Mouse (Mus musculus) spleen, adult 2 months (tissue): Measurements from ENCODE around the gene Hmcn1.

Experiments used
- CTCF ChIP-seq: fragments of 200-500 bp; IDR thresholded peaks from 2 replicates; pipeline ENCODE4 v1.5.1; 2011; ENCODE audit warnings: mild to moderate bottlenecking, inconsistent platforms; ENCODE audit not compliant: insufficient read depth, insufficient read length, insufficient replicate concordance; ENCODE audit errors: extremely low read depth
- POLR2A ChIP-seq: fragments of 200-500 bp; IDR thresholded peaks from 2 replicates; pipeline ENCODE4 v1.6.1; 2011; ENCODE audit warnings: low read depth, low read length, inconsistent platforms

GRCm38 (mm10) chr1:150914936-150915335, 78.3 kb downstream of the Hmcn1 start:
- TF ChIP-seq CTCF: no peak
- TF ChIP-seq POLR2A: no peak
